ENCODE assay signal across 13 mouse cellular contexts in genomic region chr7:24534301-24534700, GRCm38 (mm10). TPM values are rescaled to one million over a fixed set of nuclear protein-coding genes. Genes with fewer than 3 reads are reported as not detected.
DNase-seq lines count a peak whose midpoint lies in the region; ATAC-seq lines count a peak whose summit lies in the region.
"Had no signal": no experiment of that assay in that cellular context is flagged by ENCODE, and none has a peak within 500 bp of the region (broad histone marks: within the 10 kb centered on the region; RNA-seq: fewer than 3 reads in every experiment).

No protein-coding gene starts in this region.

- no peak for ATAC-seq in limb, embryonic 12.5 days (ENCODE audit: insufficient number of reproducible peaks, insufficient read depth, low FRiP score, low TSS enrichment, low read depth)

- peaks cover 30% of the 10 kb centered on the region for H3K27me3 ChIP-seq in heart, embryonic 10.5 days (ENCODE audit: insufficient read depth, poor library complexity, severe bottlenecking)
- peaks cover 26% of the 10 kb centered on the region for H3K27me3 ChIP-seq in limb, embryonic 12.5 days
- H3K27me3 ChIP-seq: liver, embryonic 13.5 days had no signal

- peak overlapping the region; percentile 50 for H3K4me3 ChIP-seq in heart, embryonic 10.5 days
- H3K4me3 ChIP-seq in limb, embryonic 12.5 days (replicated peaks) = 0 out of 2 replicates have a peak overlapping the region, but pooled peaks have one; percentile 25
- H3K4me3 ChIP-seq: liver, embryonic 13.5 days had no signal

- H3K36me3 ChIP-seq in heart, embryonic 10.5 days = peaks cover 29% of the 10 kb centered on the region
- H3K36me3 ChIP-seq in limb, embryonic 12.5 days = peaks cover 35% of the 10 kb centered on the region

- WGBS in heart, embryonic 10.5 days = 24% methylated on average over 19 of the region's 19 CpGs
- 24% methylated on average over 19 of the region's 19 CpGs for WGBS in limb, embryonic 12.5 days

- intact Hi-C loops in heart, postnatal 14 days (cut with DNase I) = no loop called here

- 0 out of 2 replicates have a peak overlapping the region, but pooled peaks have one; percentile 33 for H3K27ac ChIP-seq in heart, embryonic 10.5 days
- no peak overlapping the region for H3K27ac ChIP-seq in limb, embryonic 12.5 days
- H3K27ac ChIP-seq: liver, embryonic 13.5 days had no signal

- no peak for DNase-seq in heart, embryonic 10.5 days (ENCODE audit: low spot score)
- no peak for DNase-seq in heart, postnatal 14 days
- peak; percentile 29 for DNase-seq in right cerebral cortex, postnatal 4 days
- DNase-seq in right cerebral cortex, postnatal 36 days (ENCODE audit: low spot score in 2 of 2) = no peak
- DNase-seq in adrenal gland, postnatal 14 days = no peak
- no peak for DNase-seq in adrenal gland, postnatal 25 days
- no peak for DNase-seq in yolk sac, embryonic 10.5 days (ENCODE audit: low spot score)
- DNase-seq: layer of hippocampus, adult 9-11 months; liver, embryonic 13.5 days had no signal

- H3K4me2 ChIP-seq in limb, embryonic 12.5 days = peak overlapping the region; percentile 40
- H3K4me2 ChIP-seq: liver, embryonic 13.5 days had no signal

- H3K9ac ChIP-seq in limb, embryonic 12.5 days (replicated peaks) = peak overlapping the region; percentile 48
- H3K9ac ChIP-seq: liver, embryonic 13.5 days had no signal

- H3K4me1 ChIP-seq in heart, embryonic 10.5 days = peaks cover 21% of the 10 kb centered on the region
- peaks cover 28% of the 10 kb centered on the region for H3K4me1 ChIP-seq in limb, embryonic 12.5 days (replicated peaks)

- H3K9me3 ChIP-seq in heart, embryonic 10.5 days = no peaks in the 10 kb centered on the region
- H3K9me3 ChIP-seq in limb, embryonic 12.5 days = no peaks in the 10 kb centered on the region
- H3K9me3 ChIP-seq: liver, embryonic 13.5 days had no signal

RNA-seq across cellular contexts. Expression of gene Irgq, which starts 3.8 kb away (rescaled TPM):
- polyA plus RNA-seq in heart, embryonic 10.5 days (2016; fragmentation: Nextera tagmentation; extraction: Ambion mirVana) = 5.3 and 5.7 TPM in 2 replicates
- total RNA-seq in heart, postnatal 14 days (2021) = 10 to 100 TPM; 18.2 to 19.5 TPM
- polyA plus RNA-seq in limb, embryonic 12.5 days (2016; fragmentation: Nextera tagmentation; extraction: Ambion mirVana) = 10.8 and 11.6 TPM in 2 replicates
- total RNA-seq in adrenal gland, postnatal 14 days (2021) = 18.9 and 20.4 TPM in 2 replicates
- 24.5 and 29.5 TPM in 2 replicates for total RNA-seq in adrenal gland, postnatal 25 days (2021)

RNA-seq across cellular contexts. Expression of gene Pinlyp, which starts 11.6 kb away (rescaled TPM):
- 0.21 TPM in 1 of 2 replicates, not detected in the other for polyA plus RNA-seq in heart, embryonic 10.5 days (2016; fragmentation: Nextera tagmentation; extraction: Ambion mirVana)
- total RNA-seq in heart, postnatal 14 days (2021) = not detected
- polyA plus RNA-seq in limb, embryonic 12.5 days (2016; fragmentation: Nextera tagmentation; extraction: Ambion mirVana) = not detected in 2 replicates
- total RNA-seq in adrenal gland, postnatal 14 days (2021) = not detected in 2 replicates
- total RNA-seq in adrenal gland, postnatal 25 days (2021) = not detected in 2 replicates
- total RNA-seq: gastrocnemius, adult 8-10 months; megakaryocyte-erythroid progenitor cell, adult 5-6 weeks had no signal
- polyA plus RNA-seq: liver, embryonic 13.5 days had no signal

RNA-seq across cellular contexts. Expression of gene Xrcc1, which starts 11.8 kb away (rescaled TPM):
- polyA plus RNA-seq in heart, embryonic 10.5 days (2016; fragmentation: Nextera tagmentation; extraction: Ambion mirVana) = 103 and 106 TPM in 2 replicates
- total RNA-seq in heart, postnatal 14 days (2021) = 10 to 100 TPM; 23.8 to 26.3 TPM
- 131 and 134 TPM in 2 replicates for polyA plus RNA-seq in limb, embryonic 12.5 days (2016; fragmentation: Nextera tagmentation; extraction: Ambion mirVana)
- 38.5 and 47.0 TPM in 2 replicates for total RNA-seq in adrenal gland, postnatal 14 days (2021)
- 38.0 and 51.2 TPM in 2 replicates for total RNA-seq in adrenal gland, postnatal 25 days (2021)

RNA-seq across cellular contexts. Expression of gene AC161166.1, which starts 22.0 kb away (rescaled TPM):
- 0.46 and 0.49 TPM in 2 replicates for polyA plus RNA-seq in heart, embryonic 10.5 days (2016; fragmentation: Nextera tagmentation; extraction: Ambion mirVana)
- not detected for total RNA-seq in heart, postnatal 14 days (2021)
- polyA plus RNA-seq in limb, embryonic 12.5 days (2016; fragmentation: Nextera tagmentation; extraction: Ambion mirVana) = 0.52 and 1.1 TPM in 2 replicates
- not detected in 2 replicates for total RNA-seq in adrenal gland, postnatal 14 days (2021)
- total RNA-seq in adrenal gland, postnatal 25 days (2021) = not detected in 2 replicates
- total RNA-seq: gastrocnemius, adult 8-10 months; megakaryocyte-erythroid progenitor cell, adult 5-6 weeks had no signal
- polyA plus RNA-seq: cortical plate, adult 2 months; liver, embryonic 13.5 days had no signal

RNA-seq across cellular contexts. Expression of gene Zfp428, which starts 27.5 kb away (rescaled TPM):
- polyA plus RNA-seq in heart, embryonic 10.5 days (2016; fragmentation: Nextera tagmentation; extraction: Ambion mirVana) = 41.9 and 61.3 TPM in 2 replicates
- 10 to 100 TPM; 13.8 to 14.7 TPM for total RNA-seq in heart, postnatal 14 days (2021)
- polyA plus RNA-seq in limb, embryonic 12.5 days (2016; fragmentation: Nextera tagmentation; extraction: Ambion mirVana) = 94.4 and 101 TPM in 2 replicates
- 6.1 and 7.5 TPM in 2 replicates for total RNA-seq in adrenal gland, postnatal 14 days (2021)
- total RNA-seq in adrenal gland, postnatal 25 days (2021) = 6.2 and 7.0 TPM in 2 replicates
